Mouse (Mus musculus) lung, adult 2 months (tissue): ENCODE data around the gene Ralgps2.

Experiments used
- CTCF ChIP-seq: fragments of 200-500 bp; IDR thresholded peaks from 2 replicates; pipeline ENCODE4 v1.5.1; 2011; ENCODE audit warnings: mild to moderate bottlenecking, low read length, control low read depth; ENCODE audit not compliant: insufficient read depth
- POLR2A ChIP-seq: fragments of 200-500 bp; IDR thresholded peaks from 2 replicates; pipeline ENCODE4 v1.6.1; 2011; ENCODE audit warnings: low read depth, mild to moderate bottlenecking, control low read depth, low read length, borderline replicate concordance; ENCODE audit errors: extremely low read depth

DNA sequence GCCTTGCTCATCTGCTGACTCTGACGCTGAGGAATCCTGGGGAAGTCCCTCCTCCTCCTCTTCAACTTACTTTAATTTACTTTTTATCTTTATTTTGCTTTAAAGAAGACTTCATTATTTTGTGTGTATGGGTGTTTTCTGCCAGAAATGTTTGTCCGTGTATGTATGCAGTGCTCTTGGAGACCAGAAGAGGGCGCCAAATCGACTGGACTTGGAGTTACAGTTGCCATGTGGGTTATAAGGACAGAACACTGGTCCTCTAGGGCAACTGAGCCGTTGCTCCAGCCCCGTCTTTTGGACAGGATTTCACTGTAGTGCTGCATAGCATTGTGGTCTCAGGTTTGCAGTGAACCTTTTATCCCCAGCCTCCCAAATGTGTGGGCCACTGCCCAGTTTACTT, 174.8 kb downstream of the Ralgps2 start:
- no peak for TF ChIP-seq CTCF
- TF ChIP-seq POLR2A = no peak
